Mouse (Mus musculus): ENCODE measurements around the gene Ecel1. TPM values are rescaled to one million over a fixed set of nuclear protein-coding genes. Genes with fewer than 3 reads are reported as not detected.

Ecel1 gene
- polyA plus RNA-seq, 1 experiment: 0.37 TPM

DNA sequence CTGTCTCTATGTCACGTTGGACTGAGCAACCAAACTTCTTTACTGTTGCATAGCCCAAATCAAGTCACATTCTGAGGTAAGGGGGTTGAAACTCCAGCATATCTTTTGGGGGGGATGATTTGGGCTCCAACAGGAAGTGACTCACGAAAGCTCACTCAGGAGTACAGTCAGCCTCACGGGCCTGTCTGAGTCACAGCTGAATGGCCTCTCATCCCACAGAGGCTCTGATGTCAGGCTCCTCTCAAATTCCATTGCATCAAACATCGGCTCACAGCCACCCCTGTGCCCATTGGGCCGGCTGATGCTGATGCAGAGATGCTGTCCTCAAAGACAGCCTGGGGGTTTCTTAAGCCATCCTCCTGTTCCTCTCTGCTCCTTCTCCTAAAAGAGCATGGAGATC is 24.6 kb upstream of the Ecel1 start:
- Histone ChIP-seq H3K9me3 (replicated peaks; ENCODE audit: control insufficient read depth, insufficient read depth, low read length, poor library complexity, severe bottlenecking) (no peaks in the 10 kb centered on the region), H3K36me3 (ENCODE audit: control insufficient read depth, insufficient read depth, low read length, poor library complexity, severe bottlenecking) (no peaks in the 10 kb centered on the region), H3K27me3 (ENCODE audit: control insufficient read depth, insufficient read depth, low read length, poor library complexity, severe bottlenecking) (no peaks in the 10 kb centered on the region), H3K4me1 (ENCODE audit: control insufficient read depth, insufficient read depth, low read length) (peaks cover 3% of the 10 kb centered on the region), H3K27ac (ENCODE audit: insufficient read depth, low read length) (no peak overlapping the region), H3K9ac (ENCODE audit: low read depth, poor library complexity, severe bottlenecking) (no peak overlapping the region), H3K4me3 (ENCODE audit: low read depth, low read length) (no peak overlapping the region)
- TF ChIP-seq CTCF (IDR thresholded peaks at IDR 0.05; ENCODE audit: low read depth, low read length) (no peak), EP300 (IDR thresholded peaks at IDR 0.05; ENCODE audit: insufficient read depth, low read depth, low read length) (no peak), POLR2A (IDR thresholded peaks at IDR 0.05; ENCODE audit: insufficient read depth, low read length) (no peak)

DNA sequence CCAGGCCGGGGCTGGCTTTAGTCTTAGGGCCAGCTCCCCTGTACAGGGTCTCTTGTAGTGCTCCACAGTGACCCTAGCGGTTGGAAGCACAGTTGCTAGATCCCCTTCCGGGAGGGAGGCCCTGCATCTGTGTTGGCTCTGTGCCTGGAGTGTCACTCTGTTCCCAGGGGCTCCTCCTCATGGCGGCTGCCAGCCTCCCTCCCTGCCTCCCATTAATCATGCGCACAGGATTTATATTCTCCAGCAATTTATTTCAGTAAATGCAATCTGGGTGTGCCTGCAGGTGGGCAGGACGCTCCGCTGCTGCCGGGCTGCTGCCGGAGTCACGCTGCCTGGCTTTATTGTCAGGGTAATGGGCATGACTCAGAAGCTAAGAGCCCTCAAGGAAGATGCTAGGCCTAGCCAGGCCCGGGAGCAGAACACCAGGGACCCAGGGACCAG is 19.6 kb upstream of the Ecel1 start:
- TF ChIP-seq EP300 (IDR thresholded peaks at IDR 0.05; ENCODE audit: insufficient read depth, low read depth, low read length) (no peak), POLR2A (IDR thresholded peaks at IDR 0.05; ENCODE audit: insufficient read depth, low read length) (no peak), CTCF (IDR thresholded peaks at IDR 0.05; ENCODE audit: low read depth, low read length) (peak; percentile 31)
- Histone ChIP-seq H3K27ac (ENCODE audit: insufficient read depth, low read length) (no peak overlapping the region), H3K4me3 (ENCODE audit: low read depth, low read length) (peak overlapping the region; percentile 14; the same call in 1 of the 2 replicates), H3K4me1 (ENCODE audit: control insufficient read depth, insufficient read depth, low read length) (peaks cover 2% of the 10 kb centered on the region), H3K9me3 (replicated peaks; ENCODE audit: control insufficient read depth, insufficient read depth, low read length, poor library complexity, severe bottlenecking) (no peaks in the 10 kb centered on the region), H3K27me3 (ENCODE audit: control insufficient read depth, insufficient read depth, low read length, poor library complexity, severe bottlenecking) (no peaks in the 10 kb centered on the region), H3K36me3 (ENCODE audit: control insufficient read depth, insufficient read depth, low read length, poor library complexity, severe bottlenecking) (no peaks in the 10 kb centered on the region), H3K9ac (ENCODE audit: low read depth, poor library complexity, severe bottlenecking) (no peak overlapping the region)

DNA sequence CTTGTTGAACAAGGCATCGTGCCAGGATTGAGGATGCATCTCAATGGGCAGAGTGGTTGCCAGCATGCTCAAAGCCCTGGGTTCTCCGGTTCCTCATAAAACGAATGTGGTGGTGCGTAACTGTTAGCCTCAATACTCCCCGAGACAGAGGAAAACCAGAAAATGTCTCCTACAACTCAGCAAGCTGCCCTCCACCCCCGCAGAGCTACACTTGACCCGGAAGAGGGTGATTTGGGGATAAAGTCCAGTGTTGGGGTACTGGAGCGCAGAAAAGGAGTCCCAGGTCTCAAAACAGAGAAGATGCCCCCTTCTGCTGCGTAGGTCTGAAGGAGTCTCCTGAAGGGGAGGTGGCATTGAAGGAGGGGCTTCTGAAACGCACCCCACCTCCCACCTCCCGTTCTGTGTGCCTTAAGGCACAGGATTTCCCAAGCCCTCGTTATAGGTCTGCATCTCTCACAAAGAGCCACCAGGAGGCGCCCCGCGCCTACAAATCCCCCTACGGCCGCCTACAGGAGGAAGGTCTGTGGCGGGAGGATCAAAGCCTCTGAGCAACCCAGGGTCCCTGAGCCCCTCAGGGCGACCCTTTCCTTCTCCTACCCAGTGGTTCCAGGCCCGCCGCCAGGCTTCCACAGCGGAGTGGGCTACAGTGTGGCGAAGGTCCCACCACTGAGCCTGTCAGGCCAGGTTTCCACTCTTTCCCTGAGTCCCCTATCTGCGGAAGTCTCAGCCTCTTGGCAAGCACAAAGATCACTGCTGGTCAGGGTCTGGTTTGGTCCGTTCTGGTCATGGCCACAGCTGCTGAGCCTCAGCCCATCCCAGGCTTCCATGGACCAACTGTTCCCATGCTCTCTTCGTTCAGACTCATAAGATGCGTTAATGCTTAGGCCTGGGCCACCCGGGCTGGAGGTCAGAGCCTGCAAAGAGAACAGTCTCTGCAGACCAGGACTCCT is 18.0 kb upstream of the Ecel1 start:
- peak; percentile 69 for TF ChIP-seq CTCF (IDR thresholded peaks at IDR 0.05; ENCODE audit: low read depth, low read length)
- no peak for TF ChIP-seq POLR2A (IDR thresholded peaks at IDR 0.05; ENCODE audit: insufficient read depth, low read length)
- no peak for TF ChIP-seq EP300 (IDR thresholded peaks at IDR 0.05; ENCODE audit: insufficient read depth, low read depth, low read length)

DNA sequence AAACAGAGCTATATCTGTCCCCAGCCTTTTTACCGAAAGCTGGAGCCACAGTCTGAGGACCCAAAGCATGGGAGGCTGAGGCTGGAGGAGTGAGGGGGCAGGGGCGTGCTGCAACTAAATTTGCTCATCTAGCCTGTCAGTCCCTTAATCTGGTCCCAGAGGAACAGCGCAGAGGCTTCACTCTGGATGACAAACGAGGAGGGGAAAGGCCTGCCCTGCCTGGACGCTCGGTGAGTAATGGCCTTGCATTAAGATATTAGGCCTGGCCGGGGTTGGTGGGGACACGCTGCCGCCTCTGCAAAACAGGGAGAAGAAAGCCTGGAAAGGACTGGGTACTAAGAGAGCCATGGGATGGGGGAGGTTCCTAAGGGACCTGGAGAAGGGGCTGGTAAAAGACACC is 16.0 kb upstream of the Ecel1 start:
- no peaks in the 10 kb centered on the region for H3K27me3 ChIP-seq (ENCODE audit: control insufficient read depth, insufficient read depth, low read length, poor library complexity, severe bottlenecking)
- H3K36me3 ChIP-seq (ENCODE audit: control insufficient read depth, insufficient read depth, low read length, poor library complexity, severe bottlenecking): no peaks in the 10 kb centered on the region
- no peaks in the 10 kb centered on the region for H3K9me3 ChIP-seq (replicated peaks; ENCODE audit: control insufficient read depth, insufficient read depth, low read length, poor library complexity, severe bottlenecking)
- no peak overlapping the region for H3K27ac ChIP-seq (ENCODE audit: insufficient read depth, low read length)
- H3K4me1 ChIP-seq (ENCODE audit: control insufficient read depth, insufficient read depth, low read length): peaks cover 2% of the 10 kb centered on the region
- H3K9ac ChIP-seq (ENCODE audit: low read depth, poor library complexity, severe bottlenecking): no peak overlapping the region
- no peak overlapping the region for H3K4me3 ChIP-seq (ENCODE audit: low read depth, low read length)
- no peak for TF ChIP-seq POLR2A (IDR thresholded peaks at IDR 0.05; ENCODE audit: insufficient read depth, low read length)
- TF ChIP-seq EP300 (IDR thresholded peaks at IDR 0.05; ENCODE audit: insufficient read depth, low read depth, low read length): no peak
- TF ChIP-seq CTCF (IDR thresholded peaks at IDR 0.05; ENCODE audit: low read depth, low read length): no peak

More for the DNA sequence above, 18.0 kb upstream of the Ecel1 start:
- Histone ChIP-seq H3K27me3 (ENCODE audit: control insufficient read depth, insufficient read depth, low read length, poor library complexity, severe bottlenecking) (no peaks in the 10 kb centered on the region), H3K9ac (ENCODE audit: low read depth, poor library complexity, severe bottlenecking) (no peak overlapping the region; the same call in 1 of the 2 replicates), H3K4me1 (ENCODE audit: control insufficient read depth, insufficient read depth, low read length) (peaks cover 2% of the 10 kb centered on the region), H3K9me3 (replicated peaks; ENCODE audit: control insufficient read depth, insufficient read depth, low read length, poor library complexity, severe bottlenecking) (no peaks in the 10 kb centered on the region), H3K36me3 (ENCODE audit: control insufficient read depth, insufficient read depth, low read length, poor library complexity, severe bottlenecking) (no peaks in the 10 kb centered on the region), H3K4me3 (ENCODE audit: low read depth, low read length) (no peak overlapping the region), H3K27ac (ENCODE audit: insufficient read depth, low read length) (no peak overlapping the region)

DNA sequence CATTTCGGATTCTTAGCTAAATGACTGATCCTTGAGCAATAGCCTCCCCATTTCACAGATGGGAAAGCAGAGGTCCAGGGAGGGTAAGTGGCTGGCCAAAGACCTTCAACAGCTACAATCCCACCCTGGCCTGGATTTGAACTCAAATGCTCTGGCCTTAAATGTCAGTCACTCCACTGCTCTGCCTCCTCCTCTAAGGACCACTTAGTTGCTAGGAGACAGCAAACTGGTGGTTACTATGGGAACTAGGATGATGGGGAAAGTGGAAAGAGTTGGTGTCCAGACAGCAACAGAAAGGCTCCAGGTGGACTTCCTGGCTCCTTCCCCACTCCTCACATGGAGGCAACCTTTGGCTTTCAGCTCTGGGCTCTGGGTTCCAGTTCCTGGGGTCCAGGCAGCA is 15.0 kb upstream of the Ecel1 start:
- H3K27me3 ChIP-seq (ENCODE audit: control insufficient read depth, insufficient read depth, low read length, poor library complexity, severe bottlenecking): no peaks in the 10 kb centered on the region
- H3K4me1 ChIP-seq (ENCODE audit: control insufficient read depth, insufficient read depth, low read length): peaks cover 2% of the 10 kb centered on the region

DNA sequence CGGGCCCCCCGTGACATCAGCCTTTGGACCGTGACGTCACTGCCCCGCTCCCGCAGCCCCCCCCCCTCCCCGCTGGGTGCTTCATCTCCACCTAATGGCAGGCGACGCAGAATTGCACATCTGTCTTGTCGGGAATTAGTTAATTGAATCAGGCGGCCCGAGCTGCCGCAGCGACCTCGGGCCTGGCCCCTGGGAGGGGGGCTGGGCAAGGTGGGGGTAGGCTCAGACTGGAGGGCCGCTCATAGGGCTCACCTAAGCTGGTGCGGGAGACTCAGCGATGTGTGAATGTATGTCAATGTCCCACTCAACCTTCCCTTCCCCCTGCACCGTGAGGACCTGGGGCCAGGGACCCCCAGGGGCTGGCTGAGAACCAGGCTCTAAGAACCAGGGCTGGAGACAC is 14.1 kb upstream of the Ecel1 start:
- H3K27me3 ChIP-seq (ENCODE audit: control insufficient read depth, insufficient read depth, low read length, poor library complexity, severe bottlenecking): no peaks in the 10 kb centered on the region

More for the DNA sequence above, 15.0 kb upstream of the Ecel1 start:
- no peak for TF ChIP-seq EP300 (IDR thresholded peaks at IDR 0.05; ENCODE audit: insufficient read depth, low read depth, low read length)
- no peak for TF ChIP-seq CTCF (IDR thresholded peaks at IDR 0.05; ENCODE audit: low read depth, low read length)
- TF ChIP-seq POLR2A (IDR thresholded peaks at IDR 0.05; ENCODE audit: insufficient read depth, low read length): no peak
- Histone ChIP-seq H3K9me3 (replicated peaks; ENCODE audit: control insufficient read depth, insufficient read depth, low read length, poor library complexity, severe bottlenecking) (no peaks in the 10 kb centered on the region), H3K9ac (ENCODE audit: low read depth, poor library complexity, severe bottlenecking) (no peak overlapping the region), H3K27ac (ENCODE audit: insufficient read depth, low read length) (no peak overlapping the region), H3K4me3 (ENCODE audit: low read depth, low read length) (no peak overlapping the region), H3K36me3 (ENCODE audit: control insufficient read depth, insufficient read depth, low read length, poor library complexity, severe bottlenecking) (no peaks in the 10 kb centered on the region)

More for the DNA sequence above, 14.1 kb upstream of the Ecel1 start:
- no peak overlapping the region for H3K27ac ChIP-seq (ENCODE audit: insufficient read depth, low read length)
- TF ChIP-seq CTCF (IDR thresholded peaks at IDR 0.05; ENCODE audit: low read depth, low read length) (no peak), POLR2A (IDR thresholded peaks at IDR 0.05; ENCODE audit: insufficient read depth, low read length) (no peak), EP300 (IDR thresholded peaks at IDR 0.05; ENCODE audit: insufficient read depth, low read depth, low read length) (no peak)
- H3K4me1 ChIP-seq (ENCODE audit: control insufficient read depth, insufficient read depth, low read length): peaks cover 2% of the 10 kb centered on the region
- no peak overlapping the region for H3K9ac ChIP-seq (ENCODE audit: low read depth, poor library complexity, severe bottlenecking)
- no peaks in the 10 kb centered on the region for H3K9me3 ChIP-seq (replicated peaks; ENCODE audit: control insufficient read depth, insufficient read depth, low read length, poor library complexity, severe bottlenecking)
- no peak overlapping the region for H3K4me3 ChIP-seq (ENCODE audit: low read depth, low read length)
- H3K36me3 ChIP-seq (ENCODE audit: control insufficient read depth, insufficient read depth, low read length, poor library complexity, severe bottlenecking): no peaks in the 10 kb centered on the region
